Mouse (Mus musculus): ENCODE data around the gene Kcnj14.

DNA sequence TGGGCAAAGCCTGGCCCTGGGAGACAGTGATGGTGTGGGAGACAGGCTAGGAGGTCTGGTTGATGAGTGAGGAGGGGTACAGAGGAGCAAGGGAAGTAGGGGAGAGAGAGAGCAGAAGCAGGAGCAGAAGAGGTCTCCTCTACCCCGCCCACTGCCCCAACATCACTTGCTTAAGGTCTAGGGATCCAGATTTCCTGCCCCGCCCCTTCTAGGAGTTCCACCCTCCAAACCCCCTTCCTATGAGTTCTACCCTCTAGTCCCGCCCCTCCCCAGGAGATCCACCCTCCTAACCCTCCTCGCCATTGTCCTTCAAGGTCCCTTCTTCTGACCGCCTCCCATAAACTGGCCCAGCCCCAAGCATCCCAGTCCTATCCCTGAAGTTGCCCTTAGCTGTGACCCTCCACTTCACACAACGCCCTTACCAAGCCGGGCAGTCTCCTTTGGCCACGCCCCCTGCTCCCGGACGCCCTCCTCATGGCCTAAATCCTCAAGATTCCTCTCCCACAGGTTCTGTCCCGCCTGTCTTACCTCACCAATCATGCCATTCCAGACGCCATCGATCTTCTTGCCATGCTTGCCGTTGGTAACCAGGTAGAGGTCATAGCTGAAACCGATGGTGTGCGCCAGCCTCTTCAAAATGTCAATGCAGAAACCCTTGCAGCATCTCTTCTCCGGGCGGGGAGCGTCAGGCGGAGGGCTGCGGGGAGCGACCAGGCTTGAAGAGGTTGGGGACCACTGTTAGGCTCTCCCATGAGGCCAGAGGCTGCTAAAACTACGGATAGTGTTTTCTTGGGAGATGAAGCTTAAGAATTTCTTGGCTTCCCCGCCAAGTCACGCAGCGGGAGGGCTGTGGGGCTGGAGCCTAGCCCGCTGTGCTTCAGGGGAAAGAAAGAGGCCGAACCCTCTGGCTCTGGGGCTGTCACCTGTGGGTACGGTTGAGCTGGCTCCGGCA lies 32.6 kb upstream of the Kcnj14 start:
- TF ChIP-seq CTCF (IDR thresholded peaks at IDR 0.05; ENCODE audit: low read depth) (no peak), EP300 (IDR thresholded peaks at IDR 0.05; ENCODE audit: low read depth) (no peak)

Data from heart, postnatal 0 days (tissue).